Mouse (Mus musculus): ENCODE measurements around the gene Etv5.
"Not testable (repeated sequence)": the region's sequence is repeated elsewhere in the genome, so short reads cannot be mapped to it uniquely, and the experiment has no call there.

Gene Etv5

DNA sequence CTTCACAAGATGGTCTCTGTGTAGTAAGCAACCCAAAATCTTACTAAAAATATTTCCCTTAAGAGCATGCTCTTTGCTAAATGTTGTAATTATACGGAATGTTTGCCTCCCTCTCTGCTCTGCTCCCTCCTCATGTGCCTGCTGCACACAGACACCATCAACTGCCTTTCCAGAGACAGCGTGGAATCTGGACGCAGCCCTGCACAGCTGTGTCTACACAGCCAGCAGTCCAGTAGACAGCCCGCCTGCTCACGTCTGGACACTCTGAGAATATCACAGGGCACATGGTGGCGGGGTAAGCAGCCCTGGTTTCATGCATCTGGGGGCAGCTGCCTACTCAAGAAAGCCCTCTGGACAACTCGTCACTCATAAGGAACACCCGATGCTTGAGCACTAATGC, 43.1 kb downstream of the Etv5 start:
- no peak for DNase-seq (ENCODE audit: low spot score)

- no peak for DNase-seq (ENCODE audit: low spot score)
These were observed 44.2 kb downstream of the Etv5 start for GRCm38 (mm10) chr16:22395093-22395844.

DNA sequence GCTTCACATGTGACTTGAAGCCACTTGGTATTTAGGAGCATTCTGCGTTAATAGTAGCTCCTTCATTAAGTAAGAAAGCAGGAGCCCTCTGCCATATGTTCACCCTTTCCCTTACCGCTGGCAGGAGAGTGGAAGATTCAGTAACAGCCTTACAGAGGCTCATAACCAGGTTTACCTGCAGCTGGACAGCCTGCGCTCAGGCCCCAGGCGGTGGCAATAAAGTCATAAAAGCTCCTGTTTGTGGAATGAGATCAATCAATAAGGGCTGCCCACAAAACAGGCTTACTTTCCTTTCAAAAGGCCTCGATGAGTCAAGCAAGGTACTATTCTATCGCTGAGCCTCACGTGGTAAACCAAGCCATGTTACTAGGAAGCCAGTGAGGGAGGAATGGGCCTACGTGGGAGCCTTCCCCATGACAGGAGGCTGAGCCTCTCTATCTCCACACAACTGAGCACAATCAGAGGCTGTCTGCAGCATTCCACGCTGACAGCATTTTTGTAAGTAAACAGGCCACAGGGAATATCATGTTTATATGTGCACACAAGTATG, 49.1 kb downstream of the Etv5 start:
- no peak for DNase-seq (ENCODE audit: low spot score)

GRCm38 (mm10) chr16:22389146-22389911, 50.2 kb downstream of the Etv5 start:
- DNase-seq (ENCODE audit: low spot score) = no peak

DNA sequence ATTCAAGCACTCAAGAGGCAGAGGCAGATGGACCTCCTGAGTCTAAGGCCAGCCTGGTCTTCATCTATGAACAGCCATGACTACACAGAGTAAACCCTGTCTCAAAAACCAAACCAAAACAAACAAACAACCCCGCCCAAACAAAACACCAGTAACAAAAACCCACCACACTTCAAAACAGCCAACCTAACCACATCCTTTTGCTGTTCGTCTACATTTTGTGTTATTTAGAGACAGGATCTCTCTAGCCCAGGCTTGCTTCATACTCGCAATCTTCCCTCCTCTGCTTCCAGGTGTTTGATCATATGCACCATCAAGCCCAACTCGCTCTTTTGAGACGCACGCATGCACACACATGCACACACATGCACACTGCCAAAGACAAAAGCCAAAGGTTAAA, 51.8 kb downstream of the Etv5 start:
- DNase-seq (ENCODE audit: low spot score) = no peak

GRCm38 (mm10) chr16:22382018-22382417, 57.5 kb downstream of the Etv5 start:
- not testable (repeated sequence) for DNase-seq (ENCODE audit: low spot score)

GRCm38 (mm10) chr16:22380981-22381380, 58.5 kb downstream of the Etv5 start:
- DNase-seq (ENCODE audit: low spot score) = no peak

GRCm38 (mm10) chr16:22379986-22380385, 59.5 kb downstream of the Etv5 start:
- DNase-seq (ENCODE audit: low spot score) = peak; percentile 46

DNA sequence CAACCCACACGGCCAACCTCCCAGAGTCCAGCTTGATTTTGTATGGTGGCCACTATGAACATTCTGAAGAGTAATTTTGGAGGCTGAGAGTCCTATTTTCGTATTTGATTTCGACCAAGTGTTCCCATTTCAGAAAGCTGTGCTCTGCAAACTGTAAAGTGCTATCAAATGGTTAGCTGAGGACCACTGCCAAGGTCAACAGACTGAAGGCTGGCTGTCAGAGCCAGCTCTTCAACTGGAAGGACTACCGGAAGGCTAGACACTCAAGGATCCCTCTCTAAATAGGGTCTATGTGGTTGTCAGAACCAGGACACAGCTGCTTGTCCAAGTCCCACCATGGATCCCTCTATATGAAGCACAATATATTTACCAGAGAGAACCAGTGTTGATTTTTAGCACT, 60.2 kb downstream of the Etv5 start:
- DNase-seq (ENCODE audit: low spot score) = no peak

GRCm38 (mm10) chr16:22377714-22378113, 61.8 kb downstream of the Etv5 start:
- no peak for DNase-seq (ENCODE audit: low spot score)

DNA sequence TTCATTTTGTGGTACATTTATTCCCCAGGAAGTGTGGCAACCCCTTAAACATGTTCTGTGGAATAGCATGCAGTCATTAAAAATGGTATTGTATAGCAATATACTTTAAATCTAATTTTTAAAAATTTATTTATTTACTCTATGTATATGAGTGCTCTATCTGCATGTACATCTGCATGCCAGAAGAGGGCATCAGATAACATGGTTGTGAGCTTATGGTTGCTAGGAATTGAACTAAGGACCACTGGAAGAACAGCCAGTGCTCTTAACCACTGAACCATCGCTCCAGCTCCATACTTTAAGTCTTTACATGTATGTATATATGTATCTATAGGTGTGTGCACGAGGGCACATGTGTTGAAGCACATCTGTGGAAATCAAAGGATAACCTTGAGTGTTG, 64.6 kb downstream of the Etv5 start:
- DNase-seq (ENCODE audit: low spot score) = no peak

- peak; percentile 45 for DNase-seq (ENCODE audit: low spot score)
These were observed 66.8 kb downstream of the Etv5 start for GRCm38 (mm10) chr16:22372701-22373124.

- DNase-seq (ENCODE audit: low spot score) = no peak
These were observed 67.3 kb downstream of the Etv5 start for GRCm38 (mm10) chr16:22372225-22372624.

DNA sequence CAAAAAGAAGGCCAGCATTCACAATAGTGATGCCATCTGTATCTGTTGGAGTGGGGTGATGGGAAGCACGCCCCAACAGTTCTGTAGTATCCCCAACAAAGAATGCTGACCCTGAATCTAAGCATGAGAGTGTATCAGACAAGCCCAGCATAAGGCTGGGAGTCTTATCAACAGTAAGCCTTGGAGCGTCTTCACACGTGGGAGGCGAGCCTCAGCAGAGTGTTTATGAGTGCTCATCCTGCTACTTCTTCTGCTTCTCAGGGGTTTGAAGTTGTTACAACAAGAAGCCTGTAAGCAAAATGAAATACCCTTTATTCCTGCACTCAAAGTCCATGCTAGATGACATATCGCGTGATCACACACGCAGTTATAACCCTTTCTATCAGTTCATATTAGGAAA, 72.4 kb downstream of the Etv5 start:
- DNase-seq (ENCODE audit: low spot score) = no peak

- no peak for DNase-seq (ENCODE audit: low spot score)
These were observed 73.5 kb downstream of the Etv5 start for GRCm38 (mm10) chr16:22366040-22366439.

GRCm38 (mm10) chr16:22365596-22365995, 73.9 kb downstream of the Etv5 start:
- DNase-seq (ENCODE audit: low spot score) = no peak

DNA sequence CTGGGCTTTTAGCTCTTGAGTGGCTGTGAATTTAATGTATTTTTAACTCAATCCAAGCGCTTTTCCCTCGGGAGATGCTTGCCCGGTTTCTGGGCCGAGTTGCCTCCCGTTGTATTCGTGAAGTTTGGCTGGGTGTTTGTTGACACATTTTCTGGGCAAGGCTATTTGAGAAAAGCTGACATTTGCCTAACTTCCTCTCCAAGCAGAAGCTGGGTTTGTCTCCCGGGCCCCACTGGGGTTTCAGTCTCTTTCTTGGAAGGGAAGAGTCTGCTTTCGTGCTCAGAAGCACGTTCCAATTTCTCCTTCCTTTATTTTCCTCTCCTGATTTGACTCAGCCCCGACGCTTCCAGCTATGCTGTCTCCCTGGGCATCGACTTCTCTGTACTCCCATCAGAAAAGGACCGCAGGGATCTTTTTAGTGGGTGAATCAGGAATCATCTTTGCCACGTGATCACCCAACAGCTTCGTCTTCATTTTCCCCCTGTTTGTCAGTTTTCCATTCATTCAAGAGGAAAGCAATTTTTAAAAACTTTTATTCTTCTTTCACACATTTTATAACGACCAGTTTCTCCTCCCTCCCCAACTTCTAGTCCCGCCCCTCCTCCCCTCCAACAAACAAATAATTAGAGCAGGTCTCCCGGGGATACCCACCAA, 80.7 kb downstream of the Etv5 start:
- DNase-seq (ENCODE audit: low spot score) = peak; percentile 20

- not testable (repeated sequence) for DNase-seq (ENCODE audit: low spot score)
These were observed 85.3 kb downstream of the Etv5 start for GRCm38 (mm10) chr16:22354177-22354576.

DNA sequence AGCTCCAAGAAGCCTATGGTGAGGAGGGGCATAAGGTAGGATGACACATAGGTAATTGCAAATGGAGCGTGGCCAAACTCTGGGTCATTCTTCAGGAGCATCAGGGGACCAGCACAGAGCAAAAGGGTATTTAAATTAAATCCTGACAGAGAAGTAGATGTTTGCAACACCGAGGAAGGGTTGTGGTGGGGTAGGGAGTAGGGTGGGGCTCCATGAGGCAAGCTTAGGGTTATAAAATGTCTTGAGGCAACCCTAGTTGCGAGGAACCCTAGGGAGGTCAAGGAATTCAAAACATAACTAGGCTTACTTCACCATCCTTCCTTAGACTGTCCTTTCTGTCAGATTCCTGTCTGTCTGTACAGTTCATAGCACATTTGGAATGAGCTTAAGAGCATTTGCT, 85.9 kb downstream of the Etv5 start:
- no peak for DNase-seq (ENCODE audit: low spot score)

- no peak for DNase-seq (ENCODE audit: low spot score)
These were observed 88.3 kb downstream of the Etv5 start for GRCm38 (mm10) chr16:22351194-22351593.

DNA sequence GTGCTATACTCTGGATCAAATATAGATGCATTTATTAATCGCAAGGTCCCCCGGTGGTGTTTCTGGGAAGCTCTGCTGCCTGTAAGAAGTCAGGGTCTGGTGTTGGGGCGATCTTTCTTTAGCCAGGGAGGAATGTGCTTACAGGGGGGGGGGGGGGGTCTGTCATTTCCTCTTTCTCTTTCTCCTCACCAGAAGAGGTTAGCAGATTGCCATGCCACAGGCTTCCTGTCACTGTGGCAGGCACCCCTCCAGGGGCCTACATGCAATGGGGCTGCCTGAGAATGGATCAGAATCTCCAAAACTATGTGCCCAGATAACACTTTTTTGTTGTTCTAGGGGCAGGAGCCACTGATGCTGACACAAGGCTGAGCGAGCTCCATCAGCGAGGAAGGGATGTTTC, 89.7 kb downstream of the Etv5 start:
- DNase-seq (ENCODE audit: low spot score) = no peak

DNA sequence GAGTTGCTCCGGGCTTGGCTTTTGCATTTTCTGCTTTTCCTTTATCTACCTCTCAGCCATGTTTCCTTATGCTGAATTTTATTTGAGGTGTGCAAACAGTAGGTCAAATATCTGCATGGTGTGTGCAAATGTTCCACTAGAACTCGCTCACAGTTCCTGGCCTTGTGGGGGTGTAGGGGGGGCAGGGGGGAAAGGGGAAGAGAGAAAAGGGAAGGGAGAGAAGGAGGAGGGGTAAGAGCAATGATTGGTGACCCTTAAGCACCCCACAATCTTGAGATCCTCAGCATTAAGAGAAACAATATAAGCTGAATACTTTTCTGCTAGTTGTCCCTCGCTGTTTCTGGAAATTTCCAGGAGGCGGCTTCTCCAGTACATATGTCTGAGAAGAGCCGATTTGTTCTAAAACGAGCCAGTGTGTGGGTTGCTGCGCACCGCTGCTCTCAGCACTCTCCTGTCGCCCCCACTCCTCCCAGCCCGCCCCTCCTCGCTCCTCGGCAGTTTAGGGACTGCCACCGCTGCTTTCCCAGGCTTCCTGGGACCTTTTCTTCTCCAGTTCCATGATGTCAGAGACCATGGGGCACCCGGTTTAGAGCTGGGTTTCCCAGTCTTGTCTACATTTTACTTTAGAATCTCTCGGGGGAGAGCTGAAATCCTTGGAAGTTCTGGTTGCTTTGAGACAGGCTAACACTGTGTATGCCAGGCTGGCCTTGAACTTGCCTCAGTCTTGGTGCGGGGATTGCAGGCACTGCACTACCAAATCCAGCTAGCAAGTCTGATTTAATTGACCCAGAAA, 90.8 kb downstream of the Etv5 start:
- no peak for DNase-seq (ENCODE audit: low spot score)
